Mouse (Mus musculus) liver, adult 2 months (tissue): Measurements from ENCODE around the gene Atraid.

Experiments
- CTCF ChIP-seq: fragments of 200-500 bp; IDR thresholded peaks from 2 replicates; pipeline ENCODE4 v1.5.1; 2011; ENCODE audit warnings: low read depth, low read length, control low read depth
- POLR2A ChIP-seq: fragments of 200-500 bp; IDR thresholded peaks from 2 replicates; pipeline ENCODE4 v1.6.1; 2011; ENCODE audit warnings: low read length, control low read depth; ENCODE audit not compliant: insufficient read depth; ENCODE audit errors: extremely low read depth

- no peak for TF ChIP-seq CTCF
- TF ChIP-seq POLR2A = no peak
Observed at GRCm38 (mm10) chr5:31000122-31000521, 48.0 kb upstream of the Atraid start.
